Mouse (Mus musculus) cerebellum, adult 8-10 months (tissue): Measurements from ENCODE around the gene Rnf157.
"Not testable (repeated sequence)": the region's sequence is repeated elsewhere in the genome, so short reads cannot be mapped to it uniquely, and the experiment has no call there.

Experiments used
- DNase-seq: peaks from one replicate; pipeline ENCODE4 v3.0.0; 2022

Gene Rnf157

DNA sequence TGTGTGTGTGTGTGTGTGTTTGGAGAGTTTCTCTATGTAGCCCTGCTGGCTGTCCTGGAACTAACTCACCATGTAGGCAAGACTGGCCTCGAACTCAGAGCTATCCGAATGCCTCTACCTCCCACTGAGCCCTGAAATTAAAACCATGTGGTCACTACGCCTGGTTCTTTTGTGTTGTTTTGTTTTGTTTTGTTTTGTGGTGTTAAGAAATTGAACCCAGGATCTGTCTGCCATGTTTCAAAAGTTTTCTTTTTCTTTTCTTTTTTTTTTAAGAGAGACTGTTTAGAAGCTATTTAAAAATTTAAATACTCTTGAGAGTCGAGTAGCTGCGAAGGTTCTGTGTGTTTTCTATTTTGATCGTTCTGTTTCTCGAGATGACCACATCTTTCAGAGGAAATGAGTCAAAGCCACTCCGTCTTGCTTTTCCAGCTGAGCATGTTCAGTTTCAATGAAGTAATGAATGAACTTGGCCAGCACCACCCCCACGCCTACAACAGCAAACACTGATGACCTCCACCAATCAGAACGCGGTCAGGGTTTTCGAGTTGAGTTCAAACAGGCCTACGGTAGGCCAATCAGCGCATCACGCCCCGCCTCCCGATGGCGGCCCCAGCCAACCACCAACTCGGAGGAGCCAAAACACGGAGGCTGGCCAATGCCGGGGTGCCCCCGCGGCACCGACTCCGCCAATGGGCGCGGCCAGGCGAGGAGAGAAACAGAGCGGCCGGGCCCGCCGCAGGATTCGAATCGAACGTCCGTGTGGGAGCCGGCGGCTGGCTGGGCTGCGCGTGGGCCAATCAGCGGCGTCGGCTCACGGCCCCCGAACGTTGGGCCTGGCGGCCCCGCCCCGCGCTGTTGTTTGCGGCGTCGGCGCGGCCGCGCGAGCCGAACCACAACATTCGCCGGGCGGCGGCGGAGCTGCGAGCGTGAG, 20.8 kb upstream of the Rnf157 start, which contains the start of gene Ubald2:
TSS of gene Ubald2 (plus strand) at position 739 of the 931 bp plus-strand sequence.
- DNase-seq: peak; percentile 98

- DNase-seq: no peak
These were observed 19.9 kb upstream of the Rnf157 start for GRCm38 (mm10) chr11:116432593-116433355.

GRCm38 (mm10) chr11:116432127-116432526, 19.3 kb upstream of the Rnf157 start:
- no peak for DNase-seq

- no peak for DNase-seq
These were observed 18.7 kb upstream of the Rnf157 start for GRCm38 (mm10) chr11:116431428-116432077.

DNA sequence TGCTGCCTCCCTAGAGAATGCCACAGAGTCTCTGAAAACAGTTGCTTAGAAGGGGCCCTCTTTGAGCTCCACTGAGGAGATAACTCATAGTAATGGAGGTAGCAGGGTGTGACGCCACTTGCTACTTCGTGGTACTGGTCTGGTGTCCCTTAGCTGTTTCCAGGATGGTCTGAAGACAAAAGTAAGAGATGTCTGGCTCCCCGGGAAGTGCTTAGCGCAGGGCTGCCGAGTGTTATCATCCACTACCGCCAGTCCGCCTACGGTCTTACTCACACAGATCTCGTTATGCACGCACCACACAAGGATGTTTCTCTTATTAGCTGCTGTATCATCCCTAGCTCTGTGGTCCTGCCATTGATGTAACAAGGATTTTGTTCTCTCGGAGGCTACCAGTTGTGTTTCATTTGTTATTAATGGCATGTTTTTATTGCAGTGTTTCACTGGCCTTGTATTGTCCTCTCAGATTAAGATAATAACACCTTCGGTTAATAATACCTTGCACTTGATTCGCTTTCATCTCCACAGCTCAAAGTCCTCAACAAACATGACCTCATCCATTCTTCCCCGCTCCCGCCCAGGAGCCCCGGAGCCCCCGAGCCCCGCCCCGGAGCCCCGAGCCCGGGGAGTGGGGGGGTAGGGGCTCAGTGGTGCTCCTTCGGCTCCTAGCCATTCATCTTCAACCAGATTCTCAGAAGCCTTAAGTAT, 18.0 kb upstream of the Rnf157 start:
- DNase-seq: no peak

GRCm38 (mm10) chr11:116429862-116430613, 17.2 kb upstream of the Rnf157 start:
- no peak for DNase-seq

DNA sequence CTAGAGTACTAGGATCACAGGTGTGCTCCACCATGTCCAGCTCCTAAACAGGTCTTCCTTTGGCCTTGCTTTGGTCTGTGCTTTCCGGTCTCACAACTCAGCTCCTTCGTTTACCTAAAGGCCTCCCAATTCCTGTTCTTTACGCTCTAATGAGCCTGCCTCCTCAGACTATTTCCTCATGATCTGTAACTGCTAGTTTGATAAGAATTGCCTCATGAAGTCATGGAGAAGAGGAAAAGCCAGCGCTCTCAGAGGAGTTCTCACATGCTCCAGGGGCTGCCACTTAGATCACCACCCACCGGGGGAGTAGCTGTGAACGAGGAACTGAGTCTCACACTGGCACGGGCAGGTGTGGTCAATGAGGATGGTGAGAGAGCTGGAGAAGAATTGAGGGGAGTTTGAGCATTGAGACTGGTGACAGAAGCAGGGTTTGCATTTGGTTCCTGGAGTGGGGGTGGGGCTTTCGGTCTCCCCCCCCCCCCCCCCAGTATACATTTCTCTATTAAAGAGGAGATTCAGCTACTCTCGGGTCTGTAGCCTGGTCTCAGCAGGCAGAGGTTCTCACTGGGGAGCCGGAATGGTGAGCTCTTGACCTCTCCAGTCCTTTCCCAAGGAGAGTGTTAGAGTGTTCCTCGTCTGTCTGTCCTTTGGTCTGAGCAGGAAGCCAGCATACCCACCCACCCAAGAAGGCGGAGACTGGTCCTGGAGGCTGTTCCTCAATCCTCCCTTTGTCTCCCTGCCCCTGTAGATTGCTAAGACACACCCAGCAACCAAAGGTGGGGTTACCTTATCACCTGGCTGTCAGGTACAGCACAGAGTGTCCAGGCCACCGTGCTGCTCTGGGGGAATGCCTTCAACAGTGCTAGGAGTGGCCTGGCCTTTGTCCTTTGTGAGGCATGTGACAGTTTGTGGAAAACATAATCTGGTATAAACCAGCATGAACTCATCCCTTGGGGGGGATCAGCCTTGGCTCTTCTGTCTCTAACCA, 16.3 kb upstream of the Rnf157 start:
- DNase-seq: no peak

DNA sequence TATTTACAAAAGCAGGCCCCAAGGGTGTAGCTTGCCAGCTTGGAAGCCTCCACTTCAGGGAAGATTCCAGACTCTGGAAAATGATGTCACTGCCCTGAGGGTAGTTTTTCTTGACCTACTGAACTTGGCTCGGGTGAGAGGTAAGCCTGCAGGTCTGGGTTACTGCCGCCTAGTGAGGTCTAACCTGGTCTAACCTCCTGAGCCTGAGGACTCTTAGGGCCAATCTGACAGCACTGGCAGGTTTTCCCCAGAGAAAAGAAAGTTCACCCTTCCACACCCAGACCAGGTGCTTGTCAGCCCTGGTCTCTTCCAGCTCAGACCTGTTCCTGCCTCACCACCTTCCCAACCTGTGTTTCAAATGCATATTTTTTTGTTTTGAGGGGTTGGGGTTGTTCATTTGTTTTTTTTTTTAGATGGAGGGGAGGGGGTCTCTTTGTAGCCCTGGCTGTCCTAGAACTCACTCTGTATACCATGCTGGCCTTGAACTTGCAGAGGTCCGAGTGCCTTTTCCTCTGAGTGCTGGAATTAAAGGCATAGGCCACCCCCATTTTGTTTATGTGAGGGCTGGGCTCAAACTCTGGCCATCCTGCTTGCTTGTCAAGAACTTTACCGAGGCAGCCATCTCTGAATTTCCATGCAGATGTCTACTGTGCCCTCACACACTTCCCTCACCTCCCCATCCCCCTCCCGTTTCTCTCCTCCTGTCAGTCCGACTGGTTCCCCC, 14.2 kb upstream of the Rnf157 start:
- no peak for DNase-seq

DNA sequence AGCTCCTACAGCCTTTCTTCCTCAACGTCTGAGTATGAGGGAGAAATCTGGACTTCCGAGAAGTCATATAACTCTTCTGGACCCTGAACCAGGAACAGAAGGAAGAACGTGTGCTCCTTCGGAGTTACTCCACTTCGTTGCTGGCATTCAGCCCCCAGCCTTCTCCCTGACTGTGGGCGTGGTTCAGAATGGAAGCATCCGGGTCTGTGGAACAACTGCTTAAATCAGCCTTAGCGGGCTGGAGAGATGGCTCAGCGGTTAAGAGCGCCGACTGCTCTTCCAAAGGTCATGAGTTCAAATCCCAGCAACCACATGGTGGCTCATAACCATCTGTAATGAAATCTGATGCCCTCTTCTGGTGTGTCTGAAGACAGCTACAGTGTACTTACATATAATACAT, 13.5 kb upstream of the Rnf157 start:
- DNase-seq: not testable (repeated sequence)

GRCm38 (mm10) chr11:116424621-116425407, 12.0 kb upstream of the Rnf157 start:
- no peak for DNase-seq

DNA sequence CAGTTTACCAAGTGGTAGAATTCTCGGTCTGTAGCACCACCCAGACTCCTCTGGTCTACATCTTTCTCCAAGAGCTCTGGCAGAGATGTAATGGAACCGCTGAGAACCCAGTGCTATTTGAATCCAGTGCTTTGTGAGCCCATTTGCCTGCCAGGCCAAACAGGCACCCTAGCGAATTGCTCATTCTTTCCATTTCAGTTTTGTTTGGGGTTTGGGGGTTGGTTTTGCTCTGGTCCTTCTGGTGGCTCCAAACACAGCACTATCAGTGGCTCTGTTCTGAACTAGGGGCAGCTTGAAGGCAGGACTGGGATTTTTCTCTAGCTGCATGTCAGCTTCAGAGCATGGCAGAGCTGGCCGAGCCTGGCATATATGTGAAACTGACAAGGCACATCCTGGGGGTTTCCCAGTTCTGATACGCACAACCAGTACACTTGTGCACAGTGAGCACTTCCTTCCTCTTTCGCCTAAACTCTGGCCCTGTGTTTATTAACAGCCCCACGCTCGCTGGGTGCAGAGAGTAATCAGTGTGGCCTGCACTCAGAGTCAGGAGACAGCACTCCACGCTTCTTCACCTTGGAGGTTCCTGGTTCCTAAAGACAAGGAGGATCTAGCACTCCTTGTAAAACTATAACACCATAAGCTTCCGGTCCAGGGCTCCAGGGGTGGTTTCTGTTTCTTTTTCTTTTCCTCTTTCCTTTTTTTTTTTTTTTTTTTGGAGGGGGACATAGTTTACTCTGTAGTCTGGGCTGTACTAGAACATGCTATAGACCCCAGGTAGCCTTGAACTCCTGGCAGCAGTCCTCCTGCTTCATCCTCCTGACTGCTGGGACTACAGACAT, 11.2 kb upstream of the Rnf157 start:
- no peak for DNase-seq

GRCm38 (mm10) chr11:116423214-116423613, 10.4 kb upstream of the Rnf157 start:
- no peak for DNase-seq

GRCm38 (mm10) chr11:116422562-116422961, 9.7 kb upstream of the Rnf157 start:
- DNase-seq: no peak

- no peak for DNase-seq
These were observed 8.3 kb upstream of the Rnf157 start for GRCm38 (mm10) chr11:116421102-116421501.

GRCm38 (mm10) chr11:116418841-116419462, 6.1 kb upstream of the Rnf157 start:
- no peak for DNase-seq

- no peak for DNase-seq
These were observed 5.5 kb upstream of the Rnf157 start for GRCm38 (mm10) chr11:116418194-116418840.

DNA sequence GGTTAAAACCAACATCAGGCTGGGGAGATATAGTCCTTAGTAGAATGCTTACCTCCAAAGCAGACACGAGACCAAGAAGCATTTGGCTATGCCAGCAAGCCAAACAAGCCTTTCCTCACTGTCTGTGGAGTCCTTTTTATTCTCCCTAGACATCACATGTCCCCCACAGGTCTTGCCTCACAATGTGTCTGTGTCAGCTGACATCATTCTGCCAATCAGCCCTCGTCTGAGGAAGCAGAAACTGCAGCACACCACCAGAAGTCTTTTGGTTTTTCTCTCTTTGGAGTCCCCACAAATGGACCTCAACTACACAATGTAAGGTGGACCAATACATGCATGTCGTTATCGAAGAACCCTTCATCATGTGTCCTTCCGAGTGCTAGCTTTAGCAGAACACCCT, 4.2 kb upstream of the Rnf157 start:
- DNase-seq: no peak
